Mouse (Mus musculus) small intestine, adult 2 months (tissue): Measurements from ENCODE around the gene Vps18.

Experiments
- CTCF ChIP-seq: fragments of 200-500 bp; IDR thresholded peaks from 2 replicates; pipeline ENCODE4 v1.5.1; 2012; ENCODE audit warnings: low read depth, mild to moderate bottlenecking, control low read depth, inconsistent platforms, low read length, moderate library complexity, mixed read lengths; ENCODE audit not compliant: insufficient replicate concordance, insufficient read length; ENCODE audit errors: extremely low read depth
- POLR2A ChIP-seq: fragments of 200-500 bp; IDR thresholded peaks from 2 replicates; pipeline ENCODE4 v1.6.1; 2012; ENCODE audit warnings: low read depth, mild to moderate bottlenecking, control low read depth, inconsistent platforms, low read length, moderate library complexity

DNA sequence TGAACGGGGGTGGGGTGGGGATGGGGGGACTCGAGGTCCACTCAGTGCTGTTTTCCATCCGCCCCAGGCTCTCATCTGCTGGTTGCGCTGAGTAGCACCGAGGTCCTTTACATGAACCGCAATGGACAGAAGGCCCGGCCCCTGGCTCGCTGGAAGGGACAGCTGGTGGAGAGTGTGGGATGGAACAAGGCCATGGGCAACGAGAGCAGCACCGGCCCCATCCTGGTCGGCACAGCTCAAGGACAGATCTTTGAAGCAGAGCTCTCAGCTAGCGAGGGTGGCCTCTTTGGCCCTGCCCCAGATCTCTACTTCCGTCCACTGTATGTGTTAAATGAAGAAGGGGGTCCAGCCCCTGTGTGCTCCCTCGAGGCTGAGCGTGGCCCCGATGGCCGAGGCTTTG is 4.3 kb downstream of the Vps18 start:
- no peak for TF ChIP-seq CTCF
- TF ChIP-seq POLR2A: no peak
